Mouse (Mus musculus) C2C12 (cell line): ENCODE measurements around the gene Cntn4.

ENCODE experiments used
- CEBPB ChIP-seq: IDR thresholded peaks from one replicate; pipeline ENCODE4 v1.6.1; 2011; ENCODE audit warnings: low read depth, mild to moderate bottlenecking, control low read depth, moderate library complexity
- CTCF ChIP-seq: IDR thresholded peaks from one replicate; pipeline ENCODE4 v1.5.1; 2011; ENCODE audit not compliant: control insufficient read depth, insufficient read depth, insufficient read length
- FOSL1 ChIP-seq: IDR thresholded peaks from one replicate; pipeline ENCODE4 v1.8.0; 2011; ENCODE audit warnings: mild to moderate bottlenecking, low read length; ENCODE audit not compliant: poor library complexity, insufficient read depth, severe bottlenecking
- MAX ChIP-seq: IDR thresholded peaks from one replicate; pipeline ENCODE4 v1.6.1; 2011; ENCODE audit warnings: mild to moderate bottlenecking, control low read depth
- MYOD1 ChIP-seq: IDR thresholded peaks from one replicate; pipeline ENCODE4 v1.6.1; 2011; ENCODE audit warnings: low read depth; ENCODE audit not compliant: control insufficient read depth, insufficient read length
- MYOG ChIP-seq: IDR thresholded peaks from one replicate; pipeline ENCODE4 v1.6.1; 2011; ENCODE audit not compliant: control insufficient read depth, insufficient read length; ENCODE audit errors: extremely low read depth
- USF1 ChIP-seq: IDR thresholded peaks from one replicate; pipeline ENCODE4 v1.6.1; 2011; ENCODE audit warnings: low read depth, mild to moderate bottlenecking, control low read depth, moderate library complexity

GRCm38 (mm10) chr6:105675099-105675498 is 2.4 kb upstream of the Cntn4 start:
- no peak for TF ChIP-seq CTCF
- no peak for TF ChIP-seq FOSL1
- no peak for TF ChIP-seq MYOD1
- no peak for TF ChIP-seq USF1
- TF ChIP-seq MAX: no peak
- no peak for TF ChIP-seq MYOG
- no peak for TF ChIP-seq CEBPB
